Mouse (Mus musculus): ENCODE measurements around the gene Hadh. TPM values are rescaled to one million over a fixed set of nuclear protein-coding genes. Genes with fewer than 3 reads are reported as not detected.
A peak's percentile ranks its signal among the peaks of the same experiment; 100 is the strongest.

The Hadh gene
- total and polyA plus RNA-seq, 2 experiments from 2014 or later, result 18.9 to 32.2 TPM

DNA sequence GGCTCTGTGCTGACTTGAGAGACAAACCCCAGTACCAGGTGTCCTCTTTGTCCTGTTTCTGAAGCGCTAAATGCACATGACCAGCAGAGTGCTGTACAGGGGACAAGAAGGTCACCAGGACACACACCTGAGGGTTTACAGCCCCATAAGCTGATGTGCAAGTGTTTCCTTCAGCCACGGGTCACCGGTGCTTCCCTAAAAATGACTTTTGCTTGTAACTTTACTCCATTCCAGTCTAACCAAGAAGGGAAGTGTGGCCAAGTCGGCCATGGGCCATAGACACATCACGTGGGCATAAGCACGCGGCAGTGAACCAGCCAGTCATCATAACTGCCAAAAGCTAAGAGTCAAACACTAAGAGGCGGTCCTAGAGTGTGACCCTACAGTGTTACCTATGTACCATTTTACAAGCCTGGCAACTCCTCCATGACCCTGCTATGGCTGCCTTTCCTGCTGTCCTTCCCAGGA lies 25.3 kb downstream of the Hadh start:
- DNase-seq (ENCODE audit: low spot score), result no peak
- Histone ChIP-seq H3K36me3 (ENCODE audit: insufficient read depth, low read length) (no peaks in the 10 kb centered on the region), H3K9me3 (ENCODE audit: low read length) (no peaks in the 10 kb centered on the region), H3K27ac (ENCODE audit: low read depth, low read length) (no peak overlapping the region), H3K27me3 (ENCODE audit: insufficient read depth, low read length) (no peaks in the 10 kb centered on the region), H3K4me2 (ENCODE audit: low read depth, low read length, poor library complexity, severe bottlenecking) (no peak overlapping the region), H3K9ac (replicated peaks; ENCODE audit: low read length, poor library complexity, severe bottlenecking) (no peak overlapping the region), H3K4me3 (ENCODE audit: low read depth, low read length) (no peak overlapping the region), H3K4me1 (ENCODE audit: insufficient read depth, low read length) (no peaks in the 10 kb centered on the region)
- 94% methylated on average over 8 of the region's 8 CpGs for WGBS
- ATAC-seq (ENCODE audit: low FRiP score), result no peak
- TF ChIP-seq CTCF (IDR thresholded peaks at IDR 0.05), result no peak

DNA sequence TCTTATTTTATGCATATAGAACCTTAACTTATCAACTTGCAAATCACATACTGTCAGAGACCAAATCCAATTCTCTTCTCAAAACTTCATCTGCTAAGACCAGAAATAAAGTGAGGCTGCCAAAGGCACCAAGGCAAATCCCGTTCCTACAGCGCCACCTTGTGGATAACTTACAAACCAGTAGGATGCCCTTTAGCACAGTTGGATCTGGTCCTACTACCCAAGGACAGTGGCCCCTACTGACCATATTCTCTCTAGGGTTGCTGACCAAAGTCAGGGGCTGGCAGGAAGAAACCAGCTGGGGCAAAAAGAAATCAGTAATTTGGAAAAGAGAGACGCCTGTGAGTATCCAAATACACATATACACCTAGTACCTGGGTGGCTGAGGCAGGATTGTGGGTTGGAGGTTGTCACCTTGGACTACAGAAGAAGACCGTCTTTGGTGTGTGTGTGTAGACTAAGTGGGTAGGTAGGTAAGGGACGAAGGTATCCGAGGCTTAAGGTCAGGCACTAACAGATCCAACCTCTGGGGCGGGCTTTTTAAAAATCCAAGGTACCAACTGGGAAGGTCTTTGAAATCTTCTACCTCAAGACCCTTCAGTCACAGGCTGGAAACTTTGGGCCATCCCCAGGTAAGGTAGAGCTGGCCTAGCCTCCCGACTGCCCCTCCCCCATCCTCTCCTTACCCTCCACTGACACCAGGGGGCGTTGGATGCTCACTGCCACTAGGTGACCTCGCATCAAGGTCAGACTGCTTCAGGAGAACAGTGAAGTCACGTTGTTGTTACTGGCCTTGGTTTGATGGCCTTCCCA lies 25.9 kb downstream of the Hadh start:
- Histone ChIP-seq H3K4me3 (ENCODE audit: low read depth, low read length) (no peak overlapping the region), H3K27ac (ENCODE audit: low read depth, low read length) (no peak overlapping the region), H3K4me2 (ENCODE audit: low read depth, low read length, poor library complexity, severe bottlenecking) (no peak overlapping the region), H3K36me3 (ENCODE audit: insufficient read depth, low read length) (no peaks in the 10 kb centered on the region), H3K4me1 (ENCODE audit: insufficient read depth, low read length) (no peaks in the 10 kb centered on the region), H3K9me3 (ENCODE audit: low read length) (no peaks in the 10 kb centered on the region), H3K9ac (replicated peaks; ENCODE audit: low read length, poor library complexity, severe bottlenecking) (no peak overlapping the region), H3K27me3 (ENCODE audit: insufficient read depth, low read length) (no peaks in the 10 kb centered on the region)
- ATAC-seq (ENCODE audit: low FRiP score), result peak; percentile 75
- peak; percentile 95 for TF ChIP-seq CTCF (IDR thresholded peaks at IDR 0.05)
- WGBS, result 60% methylated on average over 11 of the region's 11 CpGs
- DNase-seq (ENCODE audit: low spot score), result peak; percentile 89

DNA sequence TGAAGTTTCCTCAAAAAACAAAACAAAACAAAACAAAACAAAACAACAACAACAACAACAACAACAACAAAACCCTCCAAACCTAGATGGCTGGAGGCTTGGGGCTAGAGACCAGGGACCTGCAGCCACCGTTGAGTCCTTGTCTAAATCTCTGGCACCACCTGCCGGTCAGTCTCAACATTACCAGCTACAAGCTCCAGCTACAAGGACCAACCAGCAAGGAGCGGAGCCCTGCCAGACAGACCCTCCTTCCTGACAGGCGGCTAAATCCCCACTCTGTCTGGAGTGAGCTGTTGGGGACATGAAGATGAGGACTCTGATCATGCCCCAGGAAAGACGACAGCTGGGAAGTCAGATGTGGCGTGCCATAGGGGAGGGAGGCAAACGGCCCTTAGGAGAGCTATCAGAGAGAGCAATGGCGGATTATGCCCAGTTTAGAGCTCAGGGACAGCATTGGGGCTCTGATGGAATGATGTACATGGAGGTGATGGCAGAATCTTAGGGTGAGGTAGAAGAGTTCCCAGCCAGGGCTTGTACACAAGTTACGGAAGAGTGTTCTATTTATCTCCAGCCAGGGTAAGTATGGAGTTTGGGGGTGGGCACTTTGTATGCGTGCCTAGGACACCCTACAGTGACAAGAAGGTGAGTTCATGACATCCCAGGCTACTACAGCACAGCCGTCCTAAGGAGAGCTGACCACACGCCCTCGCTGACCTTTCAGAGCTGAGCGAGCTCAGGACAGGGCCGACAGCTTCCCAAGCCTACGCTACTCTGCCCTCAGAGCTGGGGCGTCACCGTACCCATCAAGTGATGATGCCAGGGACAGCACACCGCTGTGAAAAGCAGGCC lies 33.9 kb downstream of the Hadh start:
- Histone ChIP-seq H3K9me3 (ENCODE audit: low read length) (no peaks in the 10 kb centered on the region), H3K4me3 (ENCODE audit: low read depth, low read length) (0 out of 2 replicates have a peak overlapping the region, but pooled peaks have one; percentile 1), H3K27me3 (ENCODE audit: insufficient read depth, low read length) (no peaks in the 10 kb centered on the region), H3K4me1 (ENCODE audit: insufficient read depth, low read length) (no peaks in the 10 kb centered on the region), H3K27ac (ENCODE audit: low read depth, low read length) (no peak overlapping the region), H3K9ac (replicated peaks; ENCODE audit: low read length, poor library complexity, severe bottlenecking) (no peak overlapping the region), H3K36me3 (ENCODE audit: insufficient read depth, low read length) (0 out of 2 replicates have a peak, but pooled peaks cover 3% of the 10 kb centered on the region), H3K4me2 (ENCODE audit: low read depth, low read length, poor library complexity, severe bottlenecking) (peak overlapping the region; percentile 40)
- 63% methylated on average over 19 of the region's 19 CpGs for WGBS
- peak; percentile 98 for TF ChIP-seq CTCF (IDR thresholded peaks at IDR 0.05)
- ATAC-seq (ENCODE audit: low FRiP score) (peak; percentile 81), DNase-seq (ENCODE audit: low spot score) (peak; percentile 90)

DNA sequence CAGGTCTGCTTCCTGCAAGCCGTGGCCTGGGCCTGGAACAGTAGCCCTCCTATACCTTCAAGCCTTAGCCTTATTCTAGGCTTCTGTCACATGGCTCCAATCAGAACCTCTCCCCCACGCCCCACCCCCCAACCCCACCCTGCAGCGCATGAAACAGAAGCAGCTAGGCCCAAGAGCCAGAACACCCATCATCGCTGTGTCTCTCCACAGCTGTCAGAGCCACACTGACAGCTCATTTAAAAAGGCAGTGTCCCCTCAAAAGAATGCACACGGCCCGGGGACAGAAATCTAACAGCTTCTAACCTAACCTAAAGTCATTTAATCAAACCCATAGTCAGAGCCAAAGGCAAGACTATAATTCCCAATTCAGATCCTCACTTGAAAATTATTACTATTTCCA lies 34.8 kb downstream of the Hadh start:
- H3K36me3 ChIP-seq (ENCODE audit: insufficient read depth, low read length), result 0 out of 2 replicates have a peak, but pooled peaks cover 3% of the 10 kb centered on the region
- WGBS, result 68% methylated on average over 6 of the region's 6 CpGs
- H3K4me3 ChIP-seq (ENCODE audit: low read depth, low read length), result no peak overlapping the region
- no peaks in the 10 kb centered on the region for H3K4me1 ChIP-seq (ENCODE audit: insufficient read depth, low read length)
- no peak for DNase-seq (ENCODE audit: low spot score)
- H3K9ac ChIP-seq (replicated peaks; ENCODE audit: low read length, poor library complexity, severe bottlenecking), result no peak overlapping the region
- H3K27me3 ChIP-seq (ENCODE audit: insufficient read depth, low read length), result no peaks in the 10 kb centered on the region
- H3K4me2 ChIP-seq (ENCODE audit: low read depth, low read length, poor library complexity, severe bottlenecking), result no peak overlapping the region
- no peak for TF ChIP-seq CTCF (IDR thresholded peaks at IDR 0.05)
- no peak overlapping the region for H3K27ac ChIP-seq (ENCODE audit: low read depth, low read length)
- ATAC-seq (ENCODE audit: low FRiP score), result no peak
- H3K9me3 ChIP-seq (ENCODE audit: low read length), result no peaks in the 10 kb centered on the region

DNA sequence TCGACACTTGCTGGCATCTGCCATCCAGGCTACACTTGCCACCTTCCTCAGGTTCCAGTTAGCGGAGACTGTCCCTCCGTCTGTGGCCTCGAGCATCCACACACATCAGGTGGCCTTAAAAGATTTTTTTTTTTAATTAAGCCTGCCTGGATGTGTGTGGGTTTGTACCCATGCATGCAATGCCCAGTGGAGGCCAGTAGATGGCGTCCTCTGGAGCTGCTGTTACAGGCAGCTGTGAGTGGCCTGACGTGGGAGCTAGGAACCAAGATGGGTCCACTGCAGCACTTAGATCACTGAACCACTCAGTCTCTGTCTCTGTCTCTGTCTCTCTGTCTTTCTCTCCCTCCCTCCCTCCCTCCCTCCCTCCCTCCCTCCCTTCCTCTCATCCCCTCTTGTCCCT lies 43.8 kb downstream of the Hadh start:
- H3K4me1 ChIP-seq (ENCODE audit: insufficient read depth, low read length), result no peaks in the 10 kb centered on the region
- no peak for ATAC-seq (ENCODE audit: low FRiP score)

More for the DNA sequence above, 43.8 kb downstream of the Hadh start:
- DNase-seq (ENCODE audit: low spot score), result no peak
- peak; percentile 52 for TF ChIP-seq CTCF (IDR thresholded peaks at IDR 0.05)
- H3K9me3 ChIP-seq (ENCODE audit: low read length), result no peaks in the 10 kb centered on the region
- no peak overlapping the region for H3K9ac ChIP-seq (replicated peaks; ENCODE audit: low read length, poor library complexity, severe bottlenecking)
- H3K36me3 ChIP-seq (ENCODE audit: insufficient read depth, low read length), result no peaks in the 10 kb centered on the region
- H3K4me2 ChIP-seq (ENCODE audit: low read depth, low read length, poor library complexity, severe bottlenecking), result no peak overlapping the region
- H3K27me3 ChIP-seq (ENCODE audit: insufficient read depth, low read length), result no peaks in the 10 kb centered on the region
- H3K27ac ChIP-seq (ENCODE audit: low read depth, low read length), result no peak overlapping the region
- WGBS, result 66% methylated on average over 6 of the region's 6 CpGs
- no peak overlapping the region for H3K4me3 ChIP-seq (ENCODE audit: low read depth, low read length)
